Mouse (Mus musculus) frontal cortex, postnatal 14 days (tissue): ENCODE results near the gene S100a10.

Source experiments
- DNase-seq, 2 experiments: peaks; one replicate each; pipeline ENCODE4 v3.0.0; 2022; ENCODE audit warnings: low spot score in 2 of 2

S100a10 gene

GRCm38 (mm10) chr3:93580946-93581345 lies 26.1 kb downstream of the S100a10 start:
- no peak for DNase-seq

DNA sequence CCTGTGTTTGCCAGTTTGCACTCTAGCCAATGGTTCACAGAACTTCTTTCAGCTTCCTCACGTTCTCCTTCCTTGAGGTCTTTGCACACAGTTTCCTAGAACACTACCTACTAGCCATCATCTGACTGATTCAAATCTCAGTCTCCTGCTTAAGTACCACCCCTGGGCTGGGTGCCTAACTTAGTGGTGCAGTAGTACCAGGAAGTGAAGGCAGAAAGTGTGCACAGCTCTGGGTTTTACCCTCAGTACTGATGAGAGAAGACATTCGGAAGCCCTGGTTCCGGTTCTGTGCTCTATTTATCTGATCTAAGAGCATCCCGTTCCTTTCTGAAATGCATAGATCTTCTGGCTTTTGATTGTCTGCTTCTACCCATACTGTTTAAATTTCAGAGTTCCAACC lies 26.8 kb downstream of the S100a10 start:
- DNase-seq: no peak

GRCm38 (mm10) chr3:93583056-93583455 lies 28.2 kb downstream of the S100a10 start:
- DNase-seq: no peak

DNA sequence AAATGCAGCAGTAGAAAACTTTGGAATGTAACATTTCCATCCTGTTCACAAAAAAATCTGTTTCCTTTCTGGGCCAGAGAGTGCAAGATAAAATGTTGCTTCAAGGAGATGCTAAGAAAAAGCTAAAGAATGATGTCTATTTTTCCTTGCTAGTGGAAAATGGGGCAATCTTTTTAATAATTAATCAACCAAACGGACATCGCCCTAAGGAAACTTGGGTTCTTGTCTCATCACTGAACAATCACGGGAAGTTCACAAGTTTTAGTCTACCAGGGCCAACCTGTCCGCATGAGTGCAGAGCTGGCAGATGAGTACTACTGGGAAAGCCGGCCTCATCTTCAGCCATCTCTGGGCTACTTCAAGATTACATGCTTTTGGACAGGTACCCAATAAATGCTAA lies 34.7 kb downstream of the S100a10 start:
- DNase-seq: no peak

DNA sequence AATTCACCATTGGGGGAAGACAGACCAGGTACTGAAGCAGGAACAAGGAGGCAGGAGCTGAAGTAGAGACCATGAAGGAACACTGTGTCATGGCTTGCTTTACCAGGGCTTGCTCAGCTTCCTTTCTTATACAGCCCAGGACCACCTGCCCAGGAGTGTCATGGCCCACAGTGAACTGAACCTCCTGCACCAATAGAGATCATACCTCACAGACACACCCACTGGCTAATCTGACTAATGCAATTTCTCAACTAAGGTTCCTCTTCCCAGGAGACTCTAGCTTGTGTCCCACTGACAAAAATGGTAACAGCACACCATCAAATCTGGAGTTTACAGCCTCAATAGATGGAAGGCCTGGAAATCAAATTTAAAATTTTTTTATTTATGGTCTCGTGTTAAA lies 35.4 kb downstream of the S100a10 start:
- no peak for DNase-seq

DNA sequence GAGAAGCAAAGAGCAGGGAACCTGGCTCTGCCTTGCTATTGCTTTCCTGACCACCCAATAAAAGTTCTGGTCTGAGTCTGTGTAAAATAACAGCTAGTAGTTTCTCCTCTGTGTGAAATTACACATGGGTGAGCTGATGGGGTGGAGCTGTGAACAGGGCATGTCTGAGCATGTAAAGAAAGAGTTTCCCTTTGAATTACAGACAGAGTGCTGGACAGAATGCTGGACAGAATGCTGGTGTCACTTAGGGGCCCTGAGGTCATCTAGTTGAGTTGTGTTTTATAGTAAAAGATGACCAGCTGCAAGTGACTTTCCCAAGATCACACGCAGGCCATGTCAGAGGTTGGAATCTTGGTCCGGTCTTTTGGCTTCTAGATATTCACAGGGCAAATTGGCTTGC lies 37.2 kb downstream of the S100a10 start:
- no peak for DNase-seq

DNA sequence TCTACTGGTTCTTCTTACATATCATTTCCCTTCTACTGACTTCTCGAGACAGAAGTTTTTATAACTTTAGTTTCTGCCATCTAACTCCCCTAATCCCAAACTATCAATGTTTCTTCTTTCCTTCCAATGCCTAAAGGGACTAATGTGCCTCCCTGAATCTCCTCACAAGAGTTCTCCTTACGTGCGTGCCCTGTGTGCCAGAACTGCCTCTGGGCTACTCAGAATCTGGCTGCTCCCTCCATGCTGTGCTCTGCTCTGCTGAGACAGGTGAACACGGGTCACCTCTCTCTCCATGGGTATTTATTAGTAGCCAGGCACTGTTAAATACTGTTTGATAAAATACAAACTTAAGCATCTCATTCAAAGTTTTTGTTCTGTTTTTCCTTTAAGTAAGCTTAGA lies 38.1 kb downstream of the S100a10 start:
- no peak for DNase-seq

GRCm38 (mm10) chr3:93593512-93593911 lies 38.6 kb downstream of the S100a10 start:
- no peak for DNase-seq

GRCm38 (mm10) chr3:93596632-93597031 lies 41.8 kb downstream of the S100a10 start:
- DNase-seq: no peak

GRCm38 (mm10) chr3:93597221-93597913 lies 42.5 kb downstream of the S100a10 start:
- DNase-seq: peak in 1 of 2 experiments; percentile 7

DNA sequence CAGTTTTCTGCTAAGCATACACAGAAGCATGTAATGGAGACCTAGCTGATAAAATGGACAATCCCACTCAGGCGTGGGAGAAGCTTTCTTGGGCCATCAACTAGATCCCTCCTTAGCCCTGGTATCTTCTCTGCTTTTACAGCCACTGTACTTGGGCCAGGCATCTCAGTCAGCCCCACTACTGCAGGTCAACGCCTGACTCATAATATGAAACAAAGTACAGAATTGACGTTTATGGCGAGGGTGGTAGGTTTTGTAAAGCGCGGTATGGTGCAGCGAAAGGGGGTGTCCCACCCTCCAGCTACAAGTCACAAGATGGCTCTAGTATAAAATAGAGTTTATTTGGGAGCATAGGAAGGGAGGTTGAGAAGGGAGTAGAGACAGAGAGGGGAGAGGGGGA lies 43.1 kb downstream of the S100a10 start:
- DNase-seq: no peak

- DNase-seq: no peak
Observed at GRCm38 (mm10) chr3:93600206-93600605, 45.3 kb downstream of the S100a10 start.

DNA sequence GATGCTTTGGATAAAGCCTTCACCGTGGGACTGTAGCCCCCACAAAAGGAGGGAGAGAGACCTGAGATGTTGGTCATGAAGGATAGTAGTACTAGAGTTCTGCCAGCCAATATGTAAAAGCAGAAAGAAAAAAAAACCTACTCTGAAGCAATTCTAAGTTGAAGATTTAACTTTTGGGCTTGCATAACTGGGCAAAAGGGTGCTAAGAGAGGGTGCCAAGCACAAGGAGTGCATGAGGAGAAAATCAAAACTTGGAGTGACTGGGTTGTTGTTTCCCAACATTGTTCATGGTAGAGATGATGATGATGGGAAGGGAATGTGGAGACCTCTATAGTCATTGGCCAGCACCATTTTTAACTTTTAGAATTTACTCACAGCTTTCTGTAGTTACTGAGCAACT lies 47.0 kb downstream of the S100a10 start:
- no peak for DNase-seq

GRCm38 (mm10) chr3:93608970-93609369 lies 54.1 kb downstream of the S100a10 start:
- peak in 1 of 2 experiments; percentile 11 for DNase-seq
